Mouse (Mus musculus): ENCODE results near the gene Mtg2. TPM values are rescaled to one million over a fixed set of nuclear protein-coding genes. Genes with fewer than 3 reads are reported as not detected.

Mtg2 gene
- polyA plus RNA-seq, 1 experiment from 2014 or later = 24.9 TPM

GRCm38 (mm10) chr2:180135414-180135813 is 65.0 kb downstream of the Mtg2 start:
- no peaks in the 10 kb centered on the region for H3K4me1 ChIP-seq (replicated peaks)
- H3K27ac ChIP-seq = no peak overlapping the region
- no peaks in the 10 kb centered on the region; the same call in 1 of the 2 replicates for H3K36me3 ChIP-seq
- no peak overlapping the region for H3K9ac ChIP-seq
- H3K27me3 ChIP-seq (replicated peaks) = no peaks in the 10 kb centered on the region
- no peak for ATAC-seq
- H3K9me3 ChIP-seq = no peaks in the 10 kb centered on the region
- WGBS = 88% methylated on average over 5 of the region's 5 CpGs
- H3K4me3 ChIP-seq (replicated peaks) = no peak overlapping the region
- H3K4me2 ChIP-seq (replicated peaks) = no peak overlapping the region

Other genes starting within 250 kb of the Mtg2 start
- gene Taf4, start 93.9 kb upstream of the Mtg2 start, polyA plus RNA-seq (2015; fragmentation: Nextera tagmentation; extraction: Ambion mirVana) = 3.0 and 3.1 TPM in 2 replicates
- gene Lsm14b, start 45.6 kb upstream of the Mtg2 start, polyA plus RNA-seq (2015; fragmentation: Nextera tagmentation; extraction: Ambion mirVana) = 5.5 and 5.6 TPM in 2 replicates
- gene Psma7, start 28.2 kb upstream of the Mtg2 start, polyA plus RNA-seq (2015; fragmentation: Nextera tagmentation; extraction: Ambion mirVana) = 584 and 619 TPM in 2 replicates
- gene Ss18l1, start 28.1 kb upstream of the Mtg2 start, polyA plus RNA-seq (2015; fragmentation: Nextera tagmentation; extraction: Ambion mirVana) = 3.7 and 4.2 TPM in 2 replicates
- gene Hrh3, start 33.9 kb downstream of the Mtg2 start, polyA plus RNA-seq (2015; fragmentation: Nextera tagmentation; extraction: Ambion mirVana) = 0.08 TPM in 1 of 2 replicates, not detected in the other
- gene Osbpl2, start 48.7 kb downstream of the Mtg2 start, polyA plus RNA-seq (2015; fragmentation: Nextera tagmentation; extraction: Ambion mirVana) = 29.6 and 32.8 TPM in 2 replicates
- 172 TPM in 2 replicates for gene Adrm1, start 100.9 kb downstream of the Mtg2 start, polyA plus RNA-seq (2015; fragmentation: Nextera tagmentation; extraction: Ambion mirVana)
- 30.9 and 37.8 TPM in 2 replicates for gene Lama5, start 155.3 kb downstream of the Mtg2 start, polyA plus RNA-seq (2015; fragmentation: Nextera tagmentation; extraction: Ambion mirVana)
- gene Rps21, start 186.8 kb downstream of the Mtg2 start, polyA plus RNA-seq (2015; fragmentation: Nextera tagmentation; extraction: Ambion mirVana) = 577 and 672 TPM in 2 replicates
- 11.4 and 12.7 TPM in 2 replicates for gene Cables2, start 202.9 kb downstream of the Mtg2 start, polyA plus RNA-seq (2015; fragmentation: Nextera tagmentation; extraction: Ambion mirVana)
- 2.8 and 3.8 TPM in 2 replicates for gene Rbbp8nl, start 219.3 kb downstream of the Mtg2 start, polyA plus RNA-seq (2015; fragmentation: Nextera tagmentation; extraction: Ambion mirVana)